Mouse (Mus musculus): ENCODE data around the gene Hs3st3b1.

The Hs3st3b1 gene

DNA sequence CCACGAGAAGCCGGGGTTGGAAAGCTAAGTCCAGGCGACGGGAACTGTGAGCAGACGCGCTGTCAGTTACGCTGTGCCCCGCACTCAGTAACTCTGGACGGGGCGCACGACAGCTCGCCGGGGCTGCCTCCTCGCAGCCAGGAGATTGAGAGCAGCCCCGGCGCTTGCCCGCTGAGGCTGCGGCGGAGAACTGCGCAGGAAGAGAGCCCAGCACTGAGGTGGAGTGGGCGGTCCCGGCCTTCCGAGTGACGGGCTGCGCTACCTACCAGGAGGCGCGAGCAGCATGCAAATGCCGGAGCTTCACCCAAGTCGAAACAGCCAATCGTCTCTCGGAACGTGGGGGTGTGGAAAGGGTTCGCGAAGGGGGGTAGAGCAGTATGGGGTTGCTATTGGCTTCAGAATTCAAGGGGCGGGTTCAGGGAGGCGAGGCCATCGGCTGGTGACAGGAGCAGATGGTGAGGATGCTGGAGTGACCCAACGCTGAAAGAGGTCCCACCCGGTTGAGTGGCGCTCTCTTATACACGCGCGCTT lies at the start of gene Hs3st3b1:
Gene Hs3st3b1, minus strand, starts transcription at position 200 of the 531 bp plus-strand sequence.
- peak; percentile 96 for DNase-seq

- DNase-seq = no peak
Measured at GRCm38 (mm10) chr11:63971462-63971861, 49.4 kb upstream of the Hs3st3b1 start.

DNA sequence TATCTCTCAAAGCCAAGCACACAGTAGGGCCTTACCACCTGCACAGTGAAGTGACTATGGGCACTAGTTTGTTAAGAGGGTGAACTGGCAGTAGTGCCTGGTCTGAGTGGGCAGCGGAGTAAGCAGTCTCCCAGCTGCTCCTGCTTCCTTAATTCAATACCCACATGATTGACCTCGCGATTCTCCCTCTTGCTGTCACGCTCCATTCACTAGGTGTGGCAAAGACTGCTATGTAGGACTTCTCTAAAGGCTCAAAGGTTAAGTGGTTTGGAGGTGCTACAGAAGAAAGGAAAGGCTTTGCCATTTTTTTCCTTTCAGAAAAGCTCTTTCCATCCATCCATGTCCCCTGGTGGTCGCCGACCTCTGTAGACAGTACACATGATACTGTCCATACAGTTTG lies 48.7 kb upstream of the Hs3st3b1 start:
- no peak for DNase-seq

GRCm38 (mm10) chr11:63969205-63969910 lies 47.3 kb upstream of the Hs3st3b1 start:
- no peak for DNase-seq

DNA sequence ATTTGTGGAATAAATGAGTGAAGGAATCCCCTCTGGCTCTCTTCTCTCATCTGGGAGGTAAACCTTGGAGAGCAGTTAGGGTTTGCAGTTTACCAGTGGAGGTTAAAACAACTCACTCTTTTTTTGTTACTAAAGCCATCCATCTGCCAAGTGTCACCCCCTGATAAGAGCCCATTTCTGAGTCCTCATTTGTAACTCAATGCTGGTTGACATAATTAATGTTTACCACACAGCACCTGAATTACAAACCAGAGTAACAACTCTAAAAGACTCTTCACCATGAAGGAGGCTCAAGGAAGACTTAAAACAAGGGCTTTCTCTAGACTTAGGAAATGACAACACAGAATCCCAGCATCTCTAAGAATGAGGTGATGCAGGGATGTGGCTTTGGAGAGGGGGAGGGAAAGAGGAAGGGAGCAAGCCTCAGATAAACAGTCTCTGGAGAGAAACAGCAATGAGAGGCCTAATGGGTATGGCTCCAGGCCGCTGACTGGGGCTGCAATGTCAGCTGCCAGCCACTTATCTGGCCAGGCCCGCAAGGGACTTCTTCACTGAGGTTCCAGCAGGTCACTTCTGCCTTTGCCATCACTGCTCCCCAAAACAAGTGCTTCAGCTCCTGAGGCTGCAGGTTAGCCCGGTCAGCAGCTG lies 46.4 kb upstream of the Hs3st3b1 start:
- DNase-seq = no peak

GRCm38 (mm10) chr11:63967641-63968387 lies 45.7 kb upstream of the Hs3st3b1 start:
- peak; percentile 45 for DNase-seq

DNA sequence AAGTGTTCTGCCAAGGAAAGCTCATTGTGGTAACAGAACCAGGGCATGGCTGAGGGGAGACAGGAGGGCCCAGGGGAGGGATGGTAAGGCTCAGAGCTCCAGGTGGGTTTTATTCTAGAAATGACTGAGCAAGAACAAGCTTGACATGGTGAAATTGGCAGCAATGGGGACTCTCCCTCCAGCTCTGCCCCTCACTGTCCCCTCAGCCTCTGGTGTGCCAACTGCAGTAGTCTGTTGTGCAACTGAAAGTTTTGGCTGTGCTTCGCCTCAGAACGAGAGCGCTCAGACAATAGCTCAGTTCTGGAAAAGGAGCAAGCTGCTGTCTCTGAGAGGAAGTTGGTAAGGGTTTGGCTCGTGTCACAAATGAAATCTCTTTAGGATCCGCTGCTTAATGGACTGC lies 43.3 kb upstream of the Hs3st3b1 start:
- no peak for DNase-seq

DNA sequence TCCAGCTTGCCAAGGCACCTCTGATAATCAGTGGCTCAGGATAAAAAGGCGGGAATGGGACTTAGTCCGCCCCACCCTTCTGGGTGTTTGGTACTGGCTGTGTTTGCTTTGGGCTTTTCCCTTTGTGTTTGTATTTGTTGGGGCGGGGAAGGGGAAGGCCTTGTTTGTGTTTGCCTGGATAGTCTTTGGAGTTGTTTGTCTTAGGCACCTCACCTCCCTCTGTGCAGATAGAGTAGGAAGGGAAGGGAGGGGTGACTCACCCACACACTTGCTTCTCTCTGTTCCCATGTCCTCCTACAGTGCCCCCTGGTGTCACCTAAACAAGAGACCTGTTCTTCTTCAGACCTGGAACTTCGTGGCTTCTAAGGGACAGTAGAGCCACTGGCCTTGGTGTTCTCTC lies 35.1 kb upstream of the Hs3st3b1 start:
- DNase-seq = peak; percentile 53

GRCm38 (mm10) chr11:63956748-63957147 lies 34.7 kb upstream of the Hs3st3b1 start:
- DNase-seq = no peak

- no peak for DNase-seq
Measured at GRCm38 (mm10) chr11:63953887-63954286, 31.8 kb upstream of the Hs3st3b1 start.

- DNase-seq = no peak
Measured at GRCm38 (mm10) chr11:63952743-63953191, 30.7 kb upstream of the Hs3st3b1 start.

DNA sequence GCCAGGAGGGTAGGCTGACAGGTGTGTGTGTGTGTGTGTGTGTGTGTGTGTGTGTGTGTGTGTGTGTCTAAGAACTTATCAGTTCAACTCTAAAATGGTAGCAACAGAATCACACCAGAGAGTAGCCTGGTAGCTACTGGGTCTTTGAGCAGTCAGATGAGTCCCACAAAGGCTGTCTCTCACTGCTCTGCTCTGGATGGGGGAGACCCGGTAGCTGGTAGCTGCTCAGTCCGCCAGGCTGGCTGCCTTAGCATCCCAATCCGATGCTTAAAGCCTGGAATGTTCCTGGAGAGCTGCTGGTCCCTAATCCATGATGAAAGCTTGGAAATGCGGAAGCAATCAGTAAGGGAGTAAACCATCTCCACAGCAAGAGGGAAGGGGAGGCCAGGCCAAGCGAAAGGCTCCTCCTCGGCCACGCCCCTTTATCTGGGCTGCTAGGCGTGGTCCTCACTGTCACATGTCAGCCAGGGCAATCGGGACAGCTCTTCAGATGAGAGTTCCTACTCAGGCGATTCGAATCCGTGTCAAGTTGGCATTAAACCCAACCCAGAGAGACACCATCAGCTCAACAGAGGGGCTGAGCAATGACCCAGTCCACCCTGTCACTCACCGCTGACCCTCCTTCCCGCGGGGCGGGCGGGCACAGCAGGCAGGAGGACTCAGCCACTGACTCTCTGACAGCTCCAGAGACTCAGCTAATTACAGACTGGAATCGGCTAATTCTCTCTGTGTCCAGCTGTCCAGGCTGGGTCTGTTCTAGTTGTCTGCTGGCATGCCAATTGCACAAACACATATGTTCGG lies 29.9 kb upstream of the Hs3st3b1 start:
- peak; percentile 60 for DNase-seq

- DNase-seq = no peak
Measured at GRCm38 (mm10) chr11:63948371-63948770, 26.3 kb upstream of the Hs3st3b1 start.

DNA sequence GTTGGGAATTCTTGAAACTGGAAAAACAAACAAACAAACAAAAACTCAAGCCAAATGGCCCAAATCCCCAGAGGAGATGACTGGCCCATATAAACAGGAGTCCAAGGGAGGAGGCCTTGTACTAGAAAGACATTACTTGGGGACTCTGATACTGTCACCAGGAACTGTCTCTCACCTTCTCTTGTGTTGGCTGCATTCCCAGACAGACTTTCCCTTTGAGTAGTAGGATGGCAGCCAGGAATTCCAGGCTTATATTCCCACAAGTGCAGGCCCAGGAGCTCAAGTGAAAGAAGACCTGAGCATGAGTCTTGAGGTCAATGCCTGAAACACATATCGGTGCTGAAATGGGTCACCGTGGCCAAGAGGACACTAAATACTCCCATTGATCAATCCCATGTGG lies 24.9 kb upstream of the Hs3st3b1 start:
- DNase-seq = no peak

DNA sequence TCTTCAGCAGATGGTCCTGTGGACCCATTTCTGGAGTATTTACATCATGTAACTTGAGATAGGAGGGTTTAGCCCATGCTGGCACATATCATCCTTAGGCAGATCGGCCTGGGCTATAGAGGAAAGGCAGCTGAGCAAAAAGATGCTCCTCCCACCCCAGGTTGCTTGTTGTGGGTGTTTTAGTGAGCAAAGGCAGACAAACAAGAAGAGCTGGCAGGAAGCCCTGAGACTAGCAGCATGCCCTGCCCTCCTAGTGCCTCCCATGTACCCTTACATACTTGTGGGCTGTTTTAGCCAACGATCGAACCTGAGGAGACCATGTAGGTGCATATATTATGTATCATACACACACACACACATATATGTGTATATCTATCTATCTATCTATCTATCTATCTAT lies 21.9 kb upstream of the Hs3st3b1 start:
- DNase-seq = no peak

GRCm38 (mm10) chr11:63943268-63943890 lies 21.3 kb upstream of the Hs3st3b1 start:
- DNase-seq = no peak

DNA sequence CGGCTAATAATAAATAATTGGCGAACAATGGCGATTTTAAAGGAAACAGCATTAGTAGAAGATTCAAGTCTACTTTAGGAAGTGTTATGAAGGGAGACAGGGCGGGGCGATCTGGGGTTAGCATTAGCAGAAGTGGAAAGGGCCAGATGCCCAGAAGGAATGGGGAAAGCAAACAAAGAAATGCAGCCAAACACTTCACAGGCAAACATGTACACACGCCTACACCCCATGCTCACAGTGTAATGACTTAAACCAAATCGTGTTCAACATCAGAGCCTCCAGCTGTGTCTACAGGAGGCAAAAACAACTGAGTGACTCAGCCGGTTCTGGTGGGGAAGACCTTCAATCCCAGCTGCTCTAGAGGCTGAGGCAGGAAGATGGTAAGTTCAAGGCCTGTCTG lies 20.1 kb upstream of the Hs3st3b1 start:
- no peak for DNase-seq

- DNase-seq = no peak
Measured at GRCm38 (mm10) chr11:63936641-63937040, 14.6 kb upstream of the Hs3st3b1 start.

GRCm38 (mm10) chr11:63926901-63927300 lies 4.8 kb upstream of the Hs3st3b1 start:
- DNase-seq = no peak

GRCm38 (mm10) chr11:63925161-63925582 lies 3.1 kb upstream of the Hs3st3b1 start:
- peak; percentile 91 for DNase-seq

GRCm38 (mm10) chr11:63924286-63924930 lies 2.3 kb upstream of the Hs3st3b1 start:
- peak; percentile 50 for DNase-seq

DNA sequence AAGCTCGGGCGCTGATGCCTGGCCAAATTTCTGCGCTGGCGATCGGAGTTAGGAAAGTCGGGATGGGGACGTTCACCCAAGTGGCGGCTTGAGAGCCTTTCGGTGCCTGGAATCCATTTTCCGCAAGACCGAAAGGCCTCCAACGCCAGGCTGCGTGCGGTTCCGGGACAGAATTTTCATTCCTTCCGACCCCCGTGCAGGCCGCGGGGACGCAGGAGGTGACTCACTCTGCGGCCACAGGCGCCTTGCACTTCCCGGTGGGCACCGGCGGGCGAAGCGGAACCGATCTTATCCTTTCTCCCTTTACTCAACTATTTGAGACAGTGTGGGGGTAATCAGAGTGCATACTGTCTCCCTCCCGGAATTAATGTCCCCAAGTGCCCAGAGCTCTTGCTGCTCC lies 1.3 kb upstream of the Hs3st3b1 start:
- peak; percentile 41 for DNase-seq

Measured in kidney, postnatal 10 days (tissue).